Mouse (Mus musculus): ENCODE results near the gene Spic. TPM values are rescaled to one million over a fixed set of nuclear protein-coding genes. Genes with fewer than 3 reads are reported as not detected.
"Not testable (repeated sequence)": the region's sequence is repeated elsewhere in the genome, so short reads cannot be mapped to it uniquely, and the experiment has no call there.

Gene Spic
- polyA plus RNA-seq, 1 experiment from 2014 or later, result 2.1 TPM

DNA sequence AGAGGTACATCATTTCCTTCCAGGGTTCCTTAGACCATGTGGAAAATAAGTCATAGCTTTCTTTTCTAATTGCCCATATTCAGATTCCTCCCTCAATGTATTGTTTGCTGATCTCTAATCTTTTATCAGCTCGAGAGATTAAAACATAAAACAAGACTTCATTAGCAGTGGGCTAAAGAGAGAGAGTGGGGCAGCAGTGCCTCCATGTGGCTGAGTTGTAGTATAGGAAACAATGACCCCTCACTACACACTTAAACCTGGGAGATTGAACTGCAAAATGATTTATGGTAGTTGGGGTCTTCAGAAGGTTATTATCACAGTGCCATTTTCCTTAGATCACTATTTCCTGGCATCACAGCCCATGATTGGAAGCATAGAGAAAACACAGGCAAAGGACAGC, 15.1 kb downstream of the Spic start:
- no peaks in the 10 kb centered on the region for H3K4me1 ChIP-seq (ENCODE audit: control insufficient read depth, insufficient read depth, low read length)
- no peak overlapping the region for H3K27ac ChIP-seq (ENCODE audit: low read length)
- H3K36me3 ChIP-seq (ENCODE audit: control insufficient read depth, insufficient read depth, low read length), result no peaks in the 10 kb centered on the region
- ATAC-seq, result no peak
- H3K9ac ChIP-seq (ENCODE audit: low read depth, low read length), result no peak overlapping the region
- H3K9me3 ChIP-seq (ENCODE audit: control insufficient read depth, low read length), result no peaks in the 10 kb centered on the region
- H3K4me2 ChIP-seq (ENCODE audit: low read depth, low read length), result no peak overlapping the region
- WGBS, result 20% methylated on average over 1 of the region's 1 CpGs
- H3K27me3 ChIP-seq (replicated peaks; ENCODE audit: control insufficient read depth, insufficient read depth, low read length), result no peaks in the 10 kb centered on the region
- no peak overlapping the region for H3K4me3 ChIP-seq (ENCODE audit: low read length)

DNA sequence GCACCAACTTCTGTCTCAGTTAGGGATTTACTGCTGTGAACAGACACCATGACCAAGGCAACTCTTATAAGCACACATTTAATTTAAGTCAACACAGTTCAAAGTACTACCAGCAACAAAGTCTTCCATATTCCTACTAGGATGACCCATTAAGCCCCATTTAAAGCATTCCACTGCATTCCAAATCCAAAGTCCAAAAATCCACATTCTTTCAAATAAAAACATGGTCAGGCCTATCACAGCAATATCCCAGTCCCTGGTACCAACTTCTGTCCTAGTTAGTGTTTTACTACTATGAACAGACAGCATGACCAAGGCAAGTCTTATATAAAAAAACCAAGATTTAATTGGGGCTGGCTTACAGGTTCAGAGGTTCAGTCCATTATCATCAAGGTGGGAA, 21.0 kb downstream of the Spic start:
- not testable (repeated sequence) for ATAC-seq; H3K4me2 ChIP-seq (ENCODE audit: low read depth, low read length); H3K27me3 ChIP-seq (replicated peaks; ENCODE audit: control insufficient read depth, insufficient read depth, low read length); H3K9me3 ChIP-seq (ENCODE audit: control insufficient read depth, low read length); H3K9ac ChIP-seq (ENCODE audit: low read depth, low read length); H3K4me3 ChIP-seq (ENCODE audit: low read length); H3K36me3 ChIP-seq (ENCODE audit: control insufficient read depth, insufficient read depth, low read length); H3K27ac ChIP-seq (ENCODE audit: low read length); H3K4me1 ChIP-seq (ENCODE audit: control insufficient read depth, insufficient read depth, low read length)

DNA sequence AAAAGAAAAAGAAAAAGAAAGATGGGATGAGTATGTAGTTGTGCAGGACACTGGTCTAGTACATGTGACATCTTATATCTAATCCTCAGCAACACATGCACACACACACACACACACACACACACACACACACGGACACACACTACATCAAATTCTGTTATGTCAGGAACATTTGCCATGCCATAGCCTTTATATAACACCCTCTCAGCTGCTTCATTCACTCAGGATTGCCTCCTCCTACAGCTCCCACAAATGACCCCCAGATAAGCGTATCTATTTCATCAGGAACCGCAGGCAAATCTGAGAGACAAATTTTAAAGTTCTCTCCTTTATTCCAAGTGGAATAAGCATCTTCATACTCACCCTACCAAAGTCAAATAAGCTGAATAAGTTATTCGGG, 25.9 kb downstream of the Spic start:
- H3K4me3 ChIP-seq (ENCODE audit: low read length), result no peak overlapping the region
- H3K27me3 ChIP-seq (replicated peaks; ENCODE audit: control insufficient read depth, insufficient read depth, low read length), result no peaks in the 10 kb centered on the region
- no peak overlapping the region for H3K9ac ChIP-seq (ENCODE audit: low read depth, low read length)
- no peaks in the 10 kb centered on the region for H3K36me3 ChIP-seq (ENCODE audit: control insufficient read depth, insufficient read depth, low read length)
- 91% methylated on average over 4 of the region's 4 CpGs for whole genome bisulfite sequencing
- H3K9me3 ChIP-seq (ENCODE audit: control insufficient read depth, low read length), result no peaks in the 10 kb centered on the region
- no peaks in the 10 kb centered on the region for H3K4me1 ChIP-seq (ENCODE audit: control insufficient read depth, insufficient read depth, low read length)
- ATAC-seq, result no peak
- no peak overlapping the region for H3K4me2 ChIP-seq (ENCODE audit: low read depth, low read length)
- H3K27ac ChIP-seq (ENCODE audit: low read length), result no peak overlapping the region

DNA sequence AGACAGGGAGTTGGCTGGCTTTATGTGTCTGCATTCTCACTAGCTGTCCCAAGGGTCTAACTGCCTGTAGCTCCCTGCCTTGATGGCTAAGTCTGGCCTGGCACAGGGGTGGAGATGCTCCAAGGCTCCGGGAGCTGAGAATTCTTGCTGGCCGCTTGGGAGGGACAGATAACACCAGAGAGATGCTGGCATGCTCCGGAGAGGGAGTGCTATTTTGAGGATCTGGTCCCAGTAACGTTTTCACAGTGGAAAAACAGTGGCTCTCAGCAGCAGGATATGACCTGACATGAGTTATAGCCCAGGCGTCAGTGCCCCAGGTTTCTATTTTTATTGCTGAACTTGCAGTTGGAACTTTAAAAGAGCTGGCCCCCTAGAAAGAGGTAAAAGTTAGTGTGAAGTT, 39.4 kb downstream of the Spic start:
- WGBS, result 49% methylated on average over 5 of the region's 5 CpGs
- no peak overlapping the region for H3K27ac ChIP-seq (ENCODE audit: low read length)
- no peak overlapping the region for H3K4me3 ChIP-seq (ENCODE audit: low read length)
- no peak overlapping the region for H3K9ac ChIP-seq (ENCODE audit: low read depth, low read length)
- no peaks in the 10 kb centered on the region for H3K9me3 ChIP-seq (ENCODE audit: control insufficient read depth, low read length)
- no peaks in the 10 kb centered on the region for H3K36me3 ChIP-seq (ENCODE audit: control insufficient read depth, insufficient read depth, low read length)
- no peak for ATAC-seq
- H3K4me1 ChIP-seq (ENCODE audit: control insufficient read depth, insufficient read depth, low read length), result 0 out of 2 replicates have a peak, but pooled peaks cover 2% of the 10 kb centered on the region
- H3K4me2 ChIP-seq (ENCODE audit: low read depth, low read length), result no peak overlapping the region
- no peaks in the 10 kb centered on the region for H3K27me3 ChIP-seq (replicated peaks; ENCODE audit: control insufficient read depth, insufficient read depth, low read length)

DNA sequence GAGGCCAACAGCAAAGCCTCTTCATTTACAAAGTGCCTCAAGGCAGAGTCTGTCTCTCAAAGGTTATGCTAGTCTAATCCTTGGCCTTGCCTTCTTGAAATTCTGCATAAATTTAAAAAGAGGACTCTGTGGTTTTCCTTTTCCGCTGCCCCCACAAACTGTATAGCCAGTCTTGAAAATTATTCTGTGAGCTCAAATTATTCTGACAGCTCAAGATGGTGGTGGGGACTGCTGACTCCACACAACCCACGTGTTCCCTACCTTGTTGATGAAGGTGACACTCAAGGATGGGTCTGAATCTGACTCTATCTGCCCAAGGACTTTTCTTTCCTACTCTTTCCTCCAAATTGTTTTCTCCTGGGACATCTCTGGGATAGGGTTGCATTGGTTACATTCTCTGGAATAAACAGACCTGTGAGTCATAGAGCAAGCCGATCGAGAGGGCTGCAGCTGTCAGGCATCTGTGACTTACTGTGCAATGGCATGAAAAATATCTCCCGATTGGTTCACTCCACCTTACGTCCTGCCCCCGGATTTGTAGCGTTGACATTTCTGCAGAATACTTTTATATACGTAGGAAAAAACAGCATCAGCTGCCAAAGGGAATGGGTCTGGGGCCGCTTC, 53.4 kb downstream of the Spic start:
- Histone ChIP-seq H3K4me2 (ENCODE audit: low read depth, low read length) (no peak overlapping the region), H3K9me3 (ENCODE audit: control insufficient read depth, low read length) (no peaks in the 10 kb centered on the region), H3K27me3 (replicated peaks; ENCODE audit: control insufficient read depth, insufficient read depth, low read length) (no peaks in the 10 kb centered on the region), H3K4me1 (ENCODE audit: control insufficient read depth, insufficient read depth, low read length) (no peaks in the 10 kb centered on the region), H3K36me3 (ENCODE audit: control insufficient read depth, insufficient read depth, low read length) (no peaks in the 10 kb centered on the region), H3K27ac (ENCODE audit: low read length) (no peak overlapping the region), H3K4me3 (ENCODE audit: low read length) (no peak overlapping the region), H3K9ac (ENCODE audit: low read depth, low read length) (no peak overlapping the region)
- ATAC-seq, result no peak
- 67% methylated on average over 10 of the region's 10 CpGs for WGBS

DNA sequence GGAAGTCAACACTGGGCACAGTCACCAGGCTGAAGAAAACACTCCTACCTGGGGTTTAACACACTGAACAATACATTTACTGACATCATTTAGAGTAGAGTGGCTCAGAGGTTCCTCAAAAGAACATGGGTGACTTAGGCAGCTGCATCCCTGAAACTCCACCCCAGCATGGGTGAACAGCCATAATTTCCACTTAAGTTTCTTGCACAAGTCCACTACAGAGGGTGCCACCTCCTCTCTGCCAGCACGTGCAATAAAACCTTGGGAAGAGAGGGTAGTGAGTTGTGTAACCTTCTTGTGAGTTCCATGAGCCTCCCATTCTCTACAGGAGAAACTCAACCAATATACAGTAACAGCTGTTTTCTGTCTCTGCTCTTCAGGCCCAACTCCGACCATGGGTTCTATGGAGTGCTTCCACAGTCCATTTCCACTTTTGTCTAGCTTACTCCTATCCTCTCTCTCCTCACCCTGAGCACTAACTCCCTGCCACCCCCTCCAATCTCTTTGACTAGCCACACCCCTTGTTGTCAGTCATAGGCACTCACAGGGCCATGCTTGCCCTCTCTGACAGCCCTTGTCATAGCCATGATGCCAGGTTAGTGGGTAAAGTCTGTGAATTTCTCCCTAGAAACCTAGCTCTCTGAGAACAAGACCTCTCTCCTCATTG, 54.0 kb downstream of the Spic start:
- no peak overlapping the region for H3K4me2 ChIP-seq (ENCODE audit: low read depth, low read length)
- H3K27ac ChIP-seq (ENCODE audit: low read length), result no peak overlapping the region
- H3K9me3 ChIP-seq (ENCODE audit: control insufficient read depth, low read length), result no peaks in the 10 kb centered on the region
- 84% methylated on average over 2 of the region's 2 CpGs for WGBS
- no peak for ATAC-seq
- H3K4me1 ChIP-seq (ENCODE audit: control insufficient read depth, insufficient read depth, low read length), result no peaks in the 10 kb centered on the region
- no peaks in the 10 kb centered on the region for H3K36me3 ChIP-seq (ENCODE audit: control insufficient read depth, insufficient read depth, low read length)
- no peaks in the 10 kb centered on the region for H3K27me3 ChIP-seq (replicated peaks; ENCODE audit: control insufficient read depth, insufficient read depth, low read length)
- no peak overlapping the region for H3K4me3 ChIP-seq (ENCODE audit: low read length)
- no peak overlapping the region for H3K9ac ChIP-seq (ENCODE audit: low read depth, low read length)

DNA sequence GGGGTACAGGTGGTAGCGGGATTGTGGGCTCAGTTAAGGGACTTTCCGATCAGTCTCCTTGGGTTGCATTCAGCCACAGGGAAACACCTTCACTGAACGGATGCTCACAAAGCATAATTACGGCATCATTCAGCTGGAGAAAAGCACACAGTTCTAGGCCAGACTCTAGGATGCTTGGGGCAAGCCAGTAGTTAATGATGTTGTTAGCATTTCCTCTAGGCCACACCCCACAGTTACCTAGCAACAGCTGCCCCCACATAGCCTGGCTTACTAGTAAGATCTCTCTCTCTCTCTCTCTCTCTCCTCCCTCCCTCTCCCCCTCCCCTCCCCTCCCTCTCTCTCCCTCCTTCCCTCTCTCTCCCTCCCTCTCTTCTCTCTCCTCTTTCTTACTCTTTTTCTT, 57.8 kb downstream of the Spic start:
- Histone ChIP-seq H3K36me3 (ENCODE audit: control insufficient read depth, insufficient read depth, low read length) (no peaks in the 10 kb centered on the region), H3K4me2 (ENCODE audit: low read depth, low read length) (no peak overlapping the region), H3K9me3 (ENCODE audit: control insufficient read depth, low read length) (no peaks in the 10 kb centered on the region), H3K4me1 (ENCODE audit: control insufficient read depth, insufficient read depth, low read length) (no peaks in the 10 kb centered on the region), H3K27me3 (replicated peaks; ENCODE audit: control insufficient read depth, insufficient read depth, low read length) (no peaks in the 10 kb centered on the region), H3K9ac (ENCODE audit: low read depth, low read length) (no peak overlapping the region), H3K27ac (ENCODE audit: low read length) (no peak overlapping the region), H3K4me3 (ENCODE audit: low read length) (no peak overlapping the region)
- no peak for ATAC-seq
- WGBS, result 77% methylated on average over 4 of the region's 4 CpGs

DNA sequence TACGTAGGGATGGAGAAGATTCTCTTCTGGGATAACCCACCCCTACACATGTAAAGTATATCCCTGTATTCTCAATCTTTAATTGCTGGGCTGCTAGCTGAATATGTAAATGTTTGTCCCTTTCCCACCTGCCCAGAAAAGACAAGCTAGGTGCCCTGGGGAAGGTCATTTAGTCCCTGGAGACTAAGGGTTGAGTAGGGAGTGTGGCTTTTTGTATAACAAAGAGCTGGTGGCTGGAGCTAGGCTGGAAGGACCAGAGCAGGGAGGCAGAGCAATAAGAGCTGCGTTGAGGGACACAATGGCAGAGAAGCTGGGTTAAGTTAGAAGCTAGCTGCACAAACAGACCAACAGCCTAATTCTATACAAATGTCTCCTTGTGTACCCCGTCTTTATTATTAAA, 58.6 kb downstream of the Spic start:
- Histone ChIP-seq H3K27me3 (replicated peaks; ENCODE audit: control insufficient read depth, insufficient read depth, low read length) (no peaks in the 10 kb centered on the region), H3K4me2 (ENCODE audit: low read depth, low read length) (no peak overlapping the region), H3K4me3 (ENCODE audit: low read length) (no peak overlapping the region), H3K4me1 (ENCODE audit: control insufficient read depth, insufficient read depth, low read length) (no peaks in the 10 kb centered on the region), H3K9ac (ENCODE audit: low read depth, low read length) (no peak overlapping the region), H3K36me3 (ENCODE audit: control insufficient read depth, insufficient read depth, low read length) (no peaks in the 10 kb centered on the region), H3K9me3 (ENCODE audit: control insufficient read depth, low read length) (no peaks in the 10 kb centered on the region), H3K27ac (ENCODE audit: low read length) (no peak overlapping the region)
- WGBS, result 74% methylated on average over 3 of the region's 3 CpGs
- no peak for ATAC-seq
